Mouse (Mus musculus): ENCODE results near the gene Asic2.

DNA sequence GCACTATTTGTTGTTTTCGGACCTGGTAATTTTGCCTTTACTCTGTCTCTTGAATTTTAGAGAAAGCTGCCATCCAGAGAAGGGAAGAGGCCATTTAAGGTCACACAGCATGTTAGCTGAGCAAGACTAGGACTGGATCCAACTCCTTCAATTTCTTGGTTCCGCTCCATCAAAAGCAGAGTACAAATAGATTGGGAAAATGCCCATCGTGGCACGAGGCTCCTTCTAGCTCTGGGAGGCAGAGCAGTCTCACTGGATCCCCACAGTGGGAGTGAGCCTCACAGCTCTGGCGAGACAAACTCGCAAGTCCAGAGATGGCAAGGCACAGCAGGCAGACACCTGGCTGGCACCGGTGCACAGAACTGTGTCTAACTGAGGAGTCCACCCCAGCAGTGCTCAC lies 188.4 kb downstream of the Asic2 start:
- TF ChIP-seq CTCF (conservative IDR thresholded peaks at IDR 0.05; ENCODE audit: insufficient read depth, insufficient read length, low read depth, low read length) (no peak), POLR2A (IDR thresholded peaks at IDR 0.05; ENCODE audit: low read depth, low read length) (no peak)
